Mouse (Mus musculus) leukemia stem cell, adult 10-12 weeks (primary cell): Measurements from ENCODE around the gene 1700016C15Rik. TPM values are rescaled to one million over a fixed set of nuclear protein-coding genes. Genes with fewer than 3 reads are reported as not detected.

Source experiments
- polyA plus RNA-seq: library from polyadenylated mRNA; stranded (reverse); fragments of >175 nt; gene quantifications from 2 replicates; pipeline ENCODE4 v1.2.3, GENCODE M21; 2012; ENCODE audit warnings: low replicate concordance

The 1700016C15Rik gene
- not detected in 2 replicates for polyA plus RNA-seq

DNA sequence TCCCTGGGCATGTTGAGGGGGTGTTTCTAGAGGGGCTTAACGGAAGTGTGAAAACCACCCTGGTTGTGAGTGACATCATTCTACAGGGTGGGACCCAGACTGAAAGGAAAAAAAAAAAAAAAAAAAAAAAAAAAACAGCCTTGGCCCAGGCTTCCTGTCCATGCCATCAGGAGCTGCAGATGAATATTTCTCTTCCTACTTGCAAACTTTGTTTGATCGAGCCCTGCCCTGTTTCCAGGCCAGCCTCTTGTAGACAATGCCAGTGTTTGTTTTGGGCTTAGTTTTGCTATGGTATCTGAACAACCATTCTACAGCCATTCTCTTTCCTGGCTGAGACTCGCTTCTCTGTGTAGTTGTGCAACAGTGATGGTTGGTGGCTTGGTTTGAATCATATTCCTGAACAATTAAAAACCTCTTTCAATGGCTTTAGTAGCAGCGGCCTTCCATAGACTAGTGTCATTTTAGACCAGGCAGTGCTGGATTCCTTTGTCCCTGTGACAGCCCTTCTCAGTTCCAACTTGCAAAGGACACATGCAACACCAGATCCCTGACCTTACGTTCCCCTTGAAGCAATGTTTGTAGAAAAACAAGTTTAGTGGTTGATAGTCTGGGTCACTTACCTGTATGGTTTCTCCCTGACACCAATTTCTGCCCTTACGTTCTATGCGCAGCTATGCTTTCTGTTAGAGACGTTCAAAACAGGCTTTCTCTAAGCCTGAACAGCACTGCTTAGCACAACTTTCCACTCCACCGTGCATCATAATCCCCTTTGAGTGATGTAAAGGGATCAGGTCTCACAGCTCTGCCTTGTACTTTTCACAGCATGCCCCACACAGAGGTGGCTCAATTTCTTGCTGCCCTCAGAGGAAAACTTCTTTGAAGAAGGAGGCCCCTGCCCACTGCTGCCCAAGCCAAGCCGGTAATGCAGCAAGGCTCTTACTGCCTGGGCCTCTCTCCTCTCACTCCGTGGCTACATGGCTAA, at the start of gene 1700016C15Rik:
Gene 1700016C15Rik, plus strand, starts transcription at position 772 of the 982 bp plus-strand sequence.

DNA sequence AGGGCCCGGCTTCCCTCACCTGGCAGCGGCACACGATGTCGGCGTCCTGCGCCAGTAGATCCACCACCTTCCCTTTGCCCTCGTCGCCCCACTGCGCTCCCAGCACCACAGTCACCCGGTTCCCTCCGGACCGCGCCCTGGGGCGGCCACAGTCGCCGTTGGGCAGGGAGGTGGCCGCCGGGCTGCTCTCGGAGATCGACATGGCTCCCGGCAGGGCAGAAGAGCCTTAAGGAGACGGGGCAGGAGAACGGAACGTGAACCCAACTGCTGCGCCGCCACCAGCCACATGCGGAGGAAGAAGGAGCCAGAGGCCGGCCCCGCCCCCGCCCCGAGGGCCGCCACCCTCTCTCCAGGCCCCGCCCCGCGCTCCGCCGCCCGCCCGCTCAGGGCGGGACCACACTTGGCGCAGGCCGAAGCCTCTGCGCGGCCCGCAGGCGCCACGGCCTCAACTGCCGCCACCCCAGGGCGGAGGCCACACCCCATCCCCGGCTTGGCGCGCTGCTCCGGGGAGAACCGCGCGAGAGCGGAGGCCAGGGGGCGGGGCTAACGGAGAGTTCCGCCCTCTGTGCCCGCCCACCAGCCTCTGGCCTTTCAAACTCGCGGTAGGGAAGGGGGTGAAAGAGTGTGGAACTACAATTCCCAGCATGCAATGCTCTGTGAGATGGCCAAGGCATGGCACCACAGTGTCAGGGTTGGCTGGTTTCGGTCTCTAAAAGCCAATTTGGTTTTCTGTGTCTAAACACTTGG, 66.8 kb downstream of the 1700016C15Rik start, which contains the start of gene Adss:
Gene Adss, minus strand, starts transcription at position 319 of the 747 bp plus-strand sequence.

Other genes with a start within 250 kb of the 1700016C15Rik start
- 24.1 and 47.1 TPM in 2 replicates for gene Adss, start 66.7 kb downstream of the 1700016C15Rik start, polyA plus RNA-seq